Mouse (Mus musculus): ENCODE data around the gene Mansc1. TPM values are rescaled to one million over a fixed set of nuclear protein-coding genes. Genes with fewer than 3 reads are reported as not detected.

The Mansc1 gene
- polyA plus RNA-seq, 1 experiment from 2014 or later: 1.1 TPM

GRCm38 (mm10) chr6:134586241-134586640, 46.0 kb downstream of the Mansc1 start:
- ATAC-seq: no peak
- 80% methylated on average over 5 of the region's 5 CpGs for WGBS
- Histone ChIP-seq H3K9ac (replicated peaks) (no peak overlapping the region), H3K36me3 (no peaks in the 10 kb centered on the region), H3K4me1 (replicated peaks) (no peaks in the 10 kb centered on the region; the same call in 1 of the 2 replicates), H3K27me3 (no peaks in the 10 kb centered on the region), H3K9me3 (no peaks in the 10 kb centered on the region), H3K4me2 (replicated peaks) (no peak overlapping the region), H3K4me3 (replicated peaks) (no peak overlapping the region), H3K27ac (no peak overlapping the region)

GRCm38 (mm10) chr6:134584616-134585015, 47.7 kb downstream of the Mansc1 start:
- WGBS: 97% methylated on average over 2 of the region's 2 CpGs

GRCm38 (mm10) chr6:134582110-134582509, 50.2 kb downstream of the Mansc1 start:
- Histone ChIP-seq H3K4me3 (replicated peaks) (no peak overlapping the region), H3K9ac (replicated peaks) (no peak overlapping the region), H3K27ac (no peak overlapping the region), H3K9me3 (no peaks in the 10 kb centered on the region), H3K4me1 (replicated peaks) (no peaks in the 10 kb centered on the region; the same call in 1 of the 2 replicates), H3K36me3 (no peaks in the 10 kb centered on the region), H3K27me3 (0 out of 2 replicates have a peak, but pooled peaks cover 2% of the 10 kb centered on the region), H3K4me2 (replicated peaks) (no peak overlapping the region)
- WGBS: 21% methylated on average over 5 of the region's 5 CpGs
- peak; percentile 71 for ATAC-seq

More at GRCm38 (mm10) chr6:134584616-134585015, 47.7 kb downstream of the Mansc1 start:
- Histone ChIP-seq H3K27ac (no peak overlapping the region), H3K4me1 (replicated peaks) (no peaks in the 10 kb centered on the region; the same call in 1 of the 2 replicates), H3K36me3 (no peaks in the 10 kb centered on the region), H3K9ac (replicated peaks) (no peak overlapping the region), H3K4me2 (replicated peaks) (no peak overlapping the region), H3K27me3 (no peaks in the 10 kb centered on the region), H3K4me3 (replicated peaks) (no peak overlapping the region), H3K9me3 (no peaks in the 10 kb centered on the region)
- no peak for ATAC-seq

GRCm38 (mm10) chr6:134579506-134579905, 52.8 kb downstream of the Mansc1 start:
- 93% methylated on average over 4 of the region's 4 CpGs for WGBS
- H3K4me3 ChIP-seq (replicated peaks): no peak overlapping the region
- ATAC-seq: no peak
- H3K4me2 ChIP-seq (replicated peaks): no peak overlapping the region
- no peak overlapping the region for H3K9ac ChIP-seq (replicated peaks)
- H3K36me3 ChIP-seq: no peaks in the 10 kb centered on the region
- no peak overlapping the region for H3K27ac ChIP-seq
- 0 out of 2 replicates have a peak, but pooled peaks cover 2% of the 10 kb centered on the region for H3K27me3 ChIP-seq
- H3K9me3 ChIP-seq: no peaks in the 10 kb centered on the region
- H3K4me1 ChIP-seq (replicated peaks): no peaks in the 10 kb centered on the region; the same call in 1 of the 2 replicates

- Histone ChIP-seq H3K4me2 (replicated peaks) (no peak overlapping the region), H3K27ac (no peak overlapping the region), H3K4me3 (replicated peaks) (no peak overlapping the region), H3K36me3 (no peaks in the 10 kb centered on the region), H3K4me1 (replicated peaks) (no peaks in the 10 kb centered on the region; the same call in 1 of the 2 replicates), H3K9me3 (no peaks in the 10 kb centered on the region), H3K9ac (replicated peaks) (no peak overlapping the region), H3K27me3 (peaks cover 6% of the 10 kb centered on the region; the same call in 1 of the 2 replicates)
- 61% methylated on average over 6 of the region's 6 CpGs for WGBS
- ATAC-seq: no peak
Observed at GRCm38 (mm10) chr6:134578039-134578438, 54.2 kb downstream of the Mansc1 start.

GRCm38 (mm10) chr6:134575288-134575741, 57.0 kb downstream of the Mansc1 start:
- Histone ChIP-seq H3K9me3 (0 out of 2 replicates have a peak, but pooled peaks cover 5% of the 10 kb centered on the region), H3K36me3 (no peaks in the 10 kb centered on the region), H3K27me3 (peaks cover 6% of the 10 kb centered on the region; the same call in 1 of the 2 replicates), H3K27ac (no peak overlapping the region), H3K4me2 (replicated peaks) (no peak overlapping the region), H3K4me1 (replicated peaks) (no peaks in the 10 kb centered on the region), H3K9ac (replicated peaks) (no peak overlapping the region), H3K4me3 (replicated peaks) (no peak overlapping the region)
- 74% methylated on average over 3 of the region's 3 CpGs for WGBS
- no peak for ATAC-seq

GRCm38 (mm10) chr6:134567986-134568556, 64.2 kb downstream of the Mansc1 start:
- H3K4me2 ChIP-seq (replicated peaks): no peak overlapping the region
- no peak for ATAC-seq
- 72% methylated on average over 5 of the region's 5 CpGs for whole genome bisulfite sequencing
- no peak overlapping the region for H3K9ac ChIP-seq (replicated peaks)
- H3K27me3 ChIP-seq: no peaks in the 10 kb centered on the region
- no peaks in the 10 kb centered on the region for H3K36me3 ChIP-seq
- no peak overlapping the region for H3K27ac ChIP-seq
- H3K4me3 ChIP-seq (replicated peaks): no peak overlapping the region
- H3K9me3 ChIP-seq: 0 out of 2 replicates have a peak, but pooled peaks cover 5% of the 10 kb centered on the region
- H3K4me1 ChIP-seq (replicated peaks): peaks cover 27% of the 10 kb centered on the region

- H3K4me3 ChIP-seq (replicated peaks): peak within 1 kb of the TSS; percentile 97
- no peaks in the 10 kb centered on the region for H3K27me3 ChIP-seq
- WGBS: under 1% methylated on average over 79 of the region's 99 CpGs
- peak within 1 kb of the TSS; percentile 100 for H3K27ac ChIP-seq
- H3K4me1 ChIP-seq (replicated peaks): peaks cover 32% of the 10 kb centered on the region
- H3K9ac ChIP-seq (replicated peaks): peak within 1 kb of the TSS; percentile 98
- H3K36me3 ChIP-seq: no peaks in the 10 kb centered on the region
- 0 out of 2 replicates have a peak, but pooled peaks cover 5% of the 10 kb centered on the region for H3K9me3 ChIP-seq
- peak; percentile 95 for ATAC-seq
- peak within 1 kb of the TSS; percentile 71 for H3K4me2 ChIP-seq (replicated peaks)
Observed at GRCm38 (mm10) chr6:134566818-134567485, 65.3 kb downstream of the Mansc1 start, which contains the start of gene Lrp6. Lrp6 (minus strand) TSS chr6:134566965.

GRCm38 (mm10) chr6:134566248-134566817, 66.0 kb downstream of the Mansc1 start:
- Histone ChIP-seq H3K27ac (peak overlapping the region; percentile 100), H3K9ac (replicated peaks) (peak overlapping the region; percentile 98), H3K4me2 (replicated peaks) (peak overlapping the region; percentile 71), H3K36me3 (no peaks in the 10 kb centered on the region), H3K27me3 (no peaks in the 10 kb centered on the region), H3K9me3 (0 out of 2 replicates have a peak, but pooled peaks cover 3% of the 10 kb centered on the region), H3K4me3 (replicated peaks) (peak overlapping the region; percentile 97), H3K4me1 (replicated peaks) (peaks cover 32% of the 10 kb centered on the region)
- ATAC-seq: peak; percentile 76
- WGBS: under 1% methylated on average over 45 of the region's 64 CpGs

GRCm38 (mm10) chr6:134565606-134566247, 66.6 kb downstream of the Mansc1 start:
- WGBS: 2% methylated on average over 19 of the region's 19 CpGs
- no peak for ATAC-seq
- Histone ChIP-seq H3K9me3 (no peaks in the 10 kb centered on the region), H3K27me3 (no peaks in the 10 kb centered on the region), H3K4me1 (replicated peaks) (peaks cover 35% of the 10 kb centered on the region), H3K36me3 (no peaks in the 10 kb centered on the region), H3K27ac (peak overlapping the region; percentile 100), H3K4me3 (replicated peaks) (peak overlapping the region; percentile 97), H3K4me2 (replicated peaks) (peak overlapping the region; percentile 71), H3K9ac (replicated peaks) (peak overlapping the region; percentile 98)

- peak overlapping the region; percentile 71 for H3K4me2 ChIP-seq (replicated peaks)
- WGBS: 81% methylated on average over 2 of the region's 2 CpGs
- no peak overlapping the region for H3K27ac ChIP-seq
- no peaks in the 10 kb centered on the region for H3K27me3 ChIP-seq
- no peaks in the 10 kb centered on the region for H3K36me3 ChIP-seq
- H3K9me3 ChIP-seq: no peaks in the 10 kb centered on the region
- H3K4me3 ChIP-seq (replicated peaks): peak overlapping the region; percentile 97
- peaks cover 42% of the 10 kb centered on the region for H3K4me1 ChIP-seq (replicated peaks)
- H3K9ac ChIP-seq (replicated peaks): no peak overlapping the region
- ATAC-seq: no peak
Observed at GRCm38 (mm10) chr6:134564539-134564938, 67.7 kb downstream of the Mansc1 start.
